Mouse (Mus musculus): Measurements from ENCODE around the gene Kcp. TPM values are rescaled to one million over a fixed set of nuclear protein-coding genes. Genes with fewer than 3 reads are reported as not detected.

Kcp gene
- total RNA-seq, 2 experiments from 2014 or later = 18.9 to 19.9 TPM

- DNase-seq = peak; percentile 73 to 78
- intact Hi-C loops (cut with DNase I) = no loop called here
Observed at GRCm38 (mm10) chr6:29524034-29524489, 16.3 kb upstream of the Kcp start.

DNA sequence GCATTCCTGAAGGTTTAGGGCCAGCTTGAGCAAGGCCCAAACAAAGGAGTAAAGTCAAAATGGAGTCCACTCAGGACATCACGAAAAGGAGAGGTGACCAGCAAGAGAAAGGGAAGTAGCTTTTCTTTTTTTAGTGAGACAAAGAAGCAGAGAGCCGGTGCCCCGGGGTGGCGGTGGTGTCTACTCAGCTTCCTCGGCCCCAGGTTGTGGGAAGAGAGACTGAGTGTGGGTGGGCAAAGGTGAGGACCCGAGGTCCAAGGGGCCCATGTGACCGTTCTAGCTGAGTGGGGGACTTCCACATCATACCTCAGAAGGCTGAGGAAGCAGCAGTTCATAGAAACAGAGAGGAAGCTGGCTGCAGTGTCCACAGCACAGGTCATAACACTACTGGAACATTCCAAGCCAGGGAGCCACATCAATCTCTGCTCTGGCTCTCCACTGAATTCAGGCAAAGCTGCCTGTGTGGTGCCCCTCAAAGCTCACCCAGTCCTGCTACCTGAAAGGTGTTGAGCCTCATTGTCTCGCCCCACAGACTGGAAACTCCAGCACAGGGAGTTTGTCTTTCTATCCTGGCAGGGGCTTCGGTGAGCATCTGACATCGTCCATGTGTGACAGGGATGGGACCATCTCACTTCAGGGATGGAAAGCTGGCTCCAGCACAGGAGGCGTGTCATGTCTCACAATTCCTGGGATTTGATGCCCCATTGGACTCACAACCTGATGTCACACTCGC is 15.7 kb upstream of the Kcp start:
- intact Hi-C loops (cut with DNase I) = no loop called here
- no peak for DNase-seq

DNA sequence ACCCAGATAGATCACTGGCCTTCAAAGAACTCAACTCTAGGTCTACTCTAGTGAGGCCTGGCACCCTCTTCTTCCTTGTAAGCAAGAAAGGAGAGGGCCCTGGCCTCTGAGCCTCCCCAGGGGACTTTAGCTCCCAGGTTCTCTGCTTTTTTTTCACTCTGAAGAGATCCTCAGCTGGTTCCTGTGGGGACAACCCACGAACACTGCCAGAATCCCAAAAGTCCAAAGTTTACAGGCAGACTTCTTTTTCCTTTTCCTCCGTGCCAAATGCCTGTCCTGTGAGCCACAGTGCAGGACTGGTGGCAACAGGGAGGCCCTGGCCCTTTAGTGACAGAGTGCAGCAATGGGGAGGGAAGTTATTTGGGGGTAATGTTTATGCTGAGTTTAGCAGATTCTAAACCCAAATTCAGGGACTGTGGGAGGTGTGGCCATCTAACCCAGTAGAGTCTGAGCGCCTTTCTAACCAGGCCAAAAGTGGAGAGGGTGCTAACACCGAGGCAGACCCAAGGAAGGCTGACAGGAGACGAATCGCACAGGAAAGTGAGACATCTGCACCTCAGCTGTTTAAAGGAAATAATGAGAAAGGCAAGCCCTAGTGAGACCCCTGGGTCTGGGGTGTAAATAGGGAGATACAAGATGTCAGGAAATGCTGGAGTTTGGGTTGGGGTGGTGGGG is 15.0 kb upstream of the Kcp start:
- intact Hi-C loops (cut with DNase I) = no loop called here
- no peak for DNase-seq

- peak; percentile 80 to 88 for DNase-seq
- intact Hi-C loops (cut with DNase I) = loop anchor here (2.0 kb wide), 1 partner anchor 132 kb away; no protein-coding TSS in a partner anchor
Observed at GRCm38 (mm10) chr6:29517139-29517538, 9.4 kb upstream of the Kcp start.

DNA sequence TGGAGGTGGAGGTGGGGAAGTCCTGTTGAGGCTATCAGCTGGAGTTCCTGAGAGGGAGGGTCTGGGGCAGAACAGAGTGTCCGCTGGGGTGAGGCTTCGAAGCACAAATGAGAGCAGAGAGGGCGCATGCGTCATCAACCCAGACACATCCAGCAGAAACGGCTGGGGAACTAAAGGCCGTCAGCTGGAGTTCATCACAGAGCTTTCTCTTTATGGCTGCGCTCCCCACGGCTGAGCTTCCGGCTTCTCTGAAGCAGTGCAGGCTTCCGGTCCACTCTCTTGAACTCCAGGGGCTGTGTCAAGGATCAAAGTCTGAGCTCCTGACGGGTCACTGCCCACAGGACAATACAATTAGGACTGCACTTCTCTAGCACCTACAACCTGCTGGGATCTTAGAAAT is 5.5 kb upstream of the Kcp start:
- DNase-seq = peak; percentile 70 to 72
- intact Hi-C loops (cut with DNase I) = no loop called here

- peak; percentile 52 to 62 for DNase-seq
- intact Hi-C loops (cut with DNase I) = no loop called here
Observed at GRCm38 (mm10) chr6:29509086-29509485, 1.3 kb upstream of the Kcp start.

GRCm38 (mm10) chr6:29506834-29507233 is 918 bp downstream of the Kcp start:
- intact Hi-C loops (cut with DNase I) = no loop called here
- DNase-seq = no peak

DNA sequence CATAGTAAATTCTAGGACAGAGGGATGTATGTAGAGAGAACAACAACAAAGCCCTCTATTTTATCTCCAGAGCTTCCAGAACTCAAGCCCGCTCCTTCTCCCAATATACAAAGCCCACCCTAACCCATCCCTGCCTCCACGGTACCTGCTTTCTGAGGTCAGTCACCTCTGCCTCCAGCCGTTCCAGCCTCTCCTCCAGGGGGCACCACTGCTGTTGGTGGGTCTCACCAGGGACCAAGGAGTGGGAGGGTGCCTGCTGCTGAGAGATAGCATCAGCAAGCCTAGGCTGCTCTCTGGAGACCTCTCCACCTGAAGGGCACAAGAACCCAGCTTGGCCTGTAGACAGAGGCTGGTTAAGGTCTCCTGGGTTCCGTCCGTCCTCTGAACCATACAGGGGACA is 2.3 kb downstream of the Kcp start:
- DNase-seq = no peak
- intact Hi-C loops (cut with DNase I) = no loop called here

- no peak for DNase-seq
- intact Hi-C loops (cut with DNase I) = no loop called here
Observed at GRCm38 (mm10) chr6:29501599-29501998, 6.2 kb downstream of the Kcp start.

DNA sequence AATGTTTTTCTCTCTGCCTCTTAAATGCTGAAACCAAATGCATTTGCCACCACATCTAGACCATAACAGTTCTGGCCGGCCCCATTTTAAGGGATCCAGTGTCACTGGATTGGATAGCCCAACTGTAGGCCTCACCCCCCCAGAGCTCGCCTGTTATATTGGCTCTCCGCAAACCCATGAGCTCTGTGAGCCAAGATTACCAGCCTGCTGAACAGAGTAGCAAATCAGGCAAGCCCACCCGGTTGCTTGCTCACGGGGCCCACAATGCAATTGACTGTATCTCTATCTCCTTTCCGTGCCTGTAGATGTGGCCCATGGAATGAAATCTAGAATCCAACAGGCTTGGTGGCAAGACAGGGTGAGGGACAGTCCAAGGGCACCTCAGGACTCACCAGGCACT is 6.9 kb downstream of the Kcp start:
- no peak for DNase-seq
- intact Hi-C loops (cut with DNase I) = no loop called here

- no peak for DNase-seq
- intact Hi-C loops (cut with DNase I) = no loop called here
Observed at GRCm38 (mm10) chr6:29500177-29500576, 7.6 kb downstream of the Kcp start.

DNA sequence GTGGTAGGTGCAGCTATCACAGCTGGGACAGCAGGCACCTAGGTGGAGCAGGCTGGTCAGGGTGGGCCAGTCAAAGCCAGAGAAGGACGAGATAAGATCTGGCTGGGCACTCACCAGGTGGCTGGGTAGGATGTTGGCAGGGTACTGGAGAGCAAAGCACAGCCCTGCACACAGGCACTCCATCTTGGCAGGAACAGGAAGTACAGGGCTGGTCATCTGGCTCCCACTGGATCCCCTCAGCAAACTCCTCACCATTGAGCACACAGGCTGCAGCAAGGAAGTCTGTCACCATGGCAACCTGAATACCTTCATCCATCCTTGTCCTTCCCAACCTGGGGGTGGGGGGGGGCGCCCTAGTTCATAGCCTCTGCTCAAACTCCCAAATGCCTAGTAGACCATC is 10.0 kb downstream of the Kcp start:
- intact Hi-C loops (cut with DNase I) = no loop called here
- no peak for DNase-seq

DNA sequence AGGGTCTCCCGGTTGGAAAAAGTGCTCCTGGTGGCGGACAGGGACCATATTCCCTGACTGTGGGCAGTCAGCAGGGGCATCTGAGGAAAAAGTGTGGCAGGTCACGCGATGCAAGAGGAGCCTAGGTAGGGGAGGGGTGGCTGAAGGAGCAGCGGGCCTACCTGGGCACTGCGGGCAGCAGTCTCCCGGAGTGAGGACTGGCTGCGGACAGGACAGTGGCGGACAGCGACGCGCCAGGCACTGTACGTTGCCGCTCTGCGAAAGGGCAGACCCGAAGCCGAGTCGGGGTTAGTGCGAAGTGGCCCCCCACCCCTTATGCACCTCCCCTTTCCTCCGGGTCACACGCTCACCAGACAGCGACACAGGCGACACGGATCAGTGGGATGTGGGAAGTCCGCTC is 11.5 kb downstream of the Kcp start:
- no peak for DNase-seq
- intact Hi-C loops (cut with DNase I) = no loop called here

- intact Hi-C loops (cut with DNase I) = no loop called here
- peak; percentile 17 to 35 for DNase-seq
Observed at GRCm38 (mm10) chr6:29494101-29494500, 13.7 kb downstream of the Kcp start.

GRCm38 (mm10) chr6:29485951-29486350 is 21.8 kb downstream of the Kcp start:
- no peak for DNase-seq
- intact Hi-C loops (cut with DNase I) = loop anchor here (5.0 kb wide), 2 partner anchors 94 to 184 kb away; no protein-coding TSS in a partner anchor

GRCm38 (mm10) chr6:29484716-29485559 is 22.8 kb downstream of the Kcp start:
- DNase-seq = peak; percentile 68 to 84
- intact Hi-C loops (cut with DNase I) = loop anchor here (5.0 kb wide), 2 partner anchors 93 to 183 kb away; no protein-coding TSS in a partner anchor

DNA sequence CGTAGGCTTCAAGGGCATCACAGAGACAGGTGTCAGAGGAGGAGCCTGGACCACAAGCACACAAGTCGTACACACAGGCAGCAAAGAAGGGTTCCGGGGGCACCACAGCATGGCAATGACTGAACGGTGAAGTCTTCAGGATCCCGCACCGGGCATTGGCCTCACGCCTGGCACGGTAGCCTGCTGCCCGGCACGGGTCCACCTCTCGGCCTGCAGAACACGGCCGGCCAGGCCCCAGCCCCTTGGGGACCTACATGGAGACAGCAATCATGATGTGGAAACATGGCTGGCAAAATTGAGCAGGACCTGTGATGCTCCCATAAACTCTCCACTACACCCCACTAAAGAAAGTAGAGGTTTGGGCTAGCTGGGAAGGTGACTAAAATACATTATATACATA is 25.1 kb downstream of the Kcp start:
- intact Hi-C loops (cut with DNase I) = no loop called here
- DNase-seq = no peak

DNA sequence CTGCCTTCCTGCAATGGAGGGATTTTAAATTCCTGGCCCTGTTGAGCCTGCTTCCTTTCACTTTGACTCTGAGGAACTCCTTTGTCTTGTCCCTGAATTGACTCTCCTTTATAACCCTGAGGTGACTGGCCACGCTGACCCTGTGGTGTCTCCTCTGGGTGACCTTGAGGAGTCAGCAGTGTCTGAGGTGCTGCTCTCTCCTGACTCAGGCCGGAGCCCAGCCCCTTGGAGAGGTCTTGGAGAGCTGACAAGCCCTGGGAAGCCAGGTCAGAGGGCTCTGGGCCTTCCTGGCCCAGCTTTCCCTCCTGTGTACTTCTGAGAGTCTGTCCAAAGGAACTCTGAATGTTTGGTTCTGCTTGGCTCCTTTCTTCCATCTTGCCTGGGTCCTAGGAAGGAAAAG is 33.0 kb downstream of the Kcp start:
- intact Hi-C loops (cut with DNase I) = no loop called here
- no peak for DNase-seq

DNA sequence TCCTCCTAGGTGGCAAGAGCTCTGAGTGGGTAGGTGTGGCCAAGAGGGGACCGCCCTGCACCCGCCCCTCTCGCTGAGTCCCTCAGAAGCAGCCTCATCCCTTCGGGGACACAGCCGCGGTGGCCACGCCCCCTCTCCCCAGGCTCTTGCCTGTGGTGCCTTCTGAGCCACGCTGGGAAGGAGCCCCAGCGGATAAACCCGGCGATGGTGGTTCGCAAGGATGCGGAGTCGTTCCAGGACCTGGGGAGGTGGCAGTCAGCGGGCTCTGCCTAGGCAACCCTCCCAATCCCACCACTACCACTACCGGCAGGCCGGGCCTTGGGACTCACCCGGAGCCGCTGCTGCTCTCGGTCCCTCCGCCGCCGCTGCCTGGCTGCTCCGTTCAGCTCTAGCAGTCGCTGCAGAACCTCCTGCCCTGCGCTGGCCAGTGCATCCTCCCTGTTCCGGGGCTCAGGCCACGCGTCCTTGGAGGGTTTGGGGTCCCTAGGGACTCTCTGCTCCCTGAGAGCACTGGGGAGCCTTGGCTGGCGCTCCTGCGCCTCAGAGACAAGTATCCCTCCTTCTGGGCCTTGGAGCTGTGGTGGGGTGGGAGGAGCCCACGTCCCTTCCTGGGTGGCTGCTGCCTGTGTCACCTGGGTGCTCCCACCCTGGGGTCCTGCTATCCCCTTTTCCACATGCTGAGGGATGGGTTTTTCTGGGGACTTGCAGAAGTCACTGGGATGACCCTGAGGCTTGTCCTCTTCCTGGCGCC is 33.6 kb downstream of the Kcp start:
- DNase-seq = peak; percentile 71
- intact Hi-C loops (cut with DNase I) = no loop called here

DNA sequence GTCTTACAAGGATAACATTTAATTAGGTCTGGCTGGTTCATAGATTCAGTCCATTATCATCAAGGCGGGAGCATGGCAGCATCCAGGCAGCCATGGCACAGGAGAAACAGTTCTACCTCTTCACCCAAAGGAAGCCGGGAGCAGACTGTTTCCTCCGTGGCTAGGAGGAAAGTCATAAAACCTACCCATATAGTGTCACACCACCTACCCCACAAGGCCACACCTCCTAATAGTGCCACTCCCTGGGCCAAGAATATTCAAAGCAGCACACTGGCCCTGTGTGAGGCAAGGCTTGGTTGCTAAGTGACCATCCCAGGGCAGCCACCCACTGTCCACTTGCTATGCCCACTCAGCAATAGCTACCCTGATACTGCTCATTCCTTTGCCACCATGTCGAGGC is 36.6 kb downstream of the Kcp start, which contains the start of gene Atp6v1fnb:
Gene Atp6v1fnb (plus strand): TSS at position 301 of the 400 bp plus-strand sequence.
- intact Hi-C loops (cut with DNase I) = no loop called here
- no peak for DNase-seq

Data from heart, postnatal 10 days (tissue).